14 mouse cellular contexts compared by ENCODE assay signal in genomic region chr9:45787547-45787946, GRCm38 (mm10). TPM values are rescaled to one million over a fixed set of nuclear protein-coding genes. Genes with fewer than 3 reads are reported as not detected.
A peak's percentile ranks its signal among the peaks of the same experiment; 100 is the strongest.
DNase-seq lines count a peak whose midpoint lies in the region; ATAC-seq and TF ChIP-seq lines count a peak whose summit lies in the region.
"Had no signal": no experiment of that assay in that cellular context is flagged by ENCODE, and none has a peak within 500 bp of the region (broad histone marks: within the 10 kb centered on the region; RNA-seq: fewer than 3 reads in every experiment).

No protein-coding gene starts in this region.

- ATAC-seq in heart, embryonic 12.5 days (ENCODE audit: insufficient number of reproducible peaks, low FRiP score), result 0 out of 2 replicates have a peak, but pooled peaks have one; percentile 30
- ATAC-seq in liver, embryonic 11.5 days (replicated peaks; ENCODE audit: low FRiP score), result no peak; the same call in 1 of the 2 replicates
- ATAC-seq in liver, embryonic 16.5 days (ENCODE audit: low read depth), result peak; percentile 70
- ATAC-seq: inflammation-experienced regulatory T-cells, adult 6 months had no signal

- H3K27me3 ChIP-seq in heart, embryonic 12.5 days (replicated peaks), result no peaks in the 10 kb centered on the region
- no peaks in the 10 kb centered on the region for H3K27me3 ChIP-seq in liver, embryonic 11.5 days (replicated peaks; ENCODE audit: control insufficient read depth, insufficient read depth, low read length)
- H3K27me3 ChIP-seq in liver, embryonic 16.5 days (ENCODE audit: control insufficient read depth, insufficient read depth, low read depth, low read length), result no peaks in the 10 kb centered on the region

- no peak overlapping the region for H3K9ac ChIP-seq in heart, embryonic 12.5 days
- no peak overlapping the region for H3K9ac ChIP-seq in liver, embryonic 11.5 days (ENCODE audit: low read depth, low read length)
- H3K9ac ChIP-seq in liver, embryonic 16.5 days (ENCODE audit: low read depth, low read length), result peak overlapping the region; percentile 41; the same call in 1 of the 2 replicates

- H3K4me2 ChIP-seq in heart, embryonic 12.5 days, result no peak overlapping the region
- H3K4me2 ChIP-seq in liver, embryonic 11.5 days, result no peak overlapping the region
- peak overlapping the region; percentile 41 for H3K4me2 ChIP-seq in liver, embryonic 16.5 days (ENCODE audit: low read depth, low read length)
- H3K4me2 ChIP-seq: midbrain, embryonic 11.5 days had no signal

- DNase-seq in heart, adult 11 months, result no peak
- DNase-seq in liver, result peak; percentile 54
- no peak for DNase-seq in liver, embryonic 11.5 days (ENCODE audit: low spot score)
- no peak for DNase-seq in left cerebral cortex, adult 2 months (ENCODE audit: extremely low spot score in 1 of 2, low spot score in 2 of 2)
- DNase-seq in urinary bladder, postnatal 36 days (ENCODE audit: low spot score in 2 of 2), result no peak
- DNase-seq: embryo, embryonic 11 days; heart, postnatal 14 days; kidney, postnatal 36 days; right cerebral cortex, postnatal 4 days had no signal

- WGBS in heart, embryonic 12.5 days, result 45% methylated on average over 6 of the region's 6 CpGs
- 75% methylated on average over 6 of the region's 6 CpGs for WGBS in liver, embryonic 11.5 days
- WGBS in bone marrow, adult 2 months, result 58% methylated on average over 6 of the region's 6 CpGs
- 49% methylated on average over 6 of the region's 6 CpGs for WGBS in liver, embryonic 16.5 days (ENCODE audit: insufficient replicate concordance)

- no peak for TF ChIP-seq CTCF in bone marrow, adult 2 months (IDR thresholded peaks at IDR 0.05; ENCODE audit: control insufficient read depth, insufficient read depth, low read length)
- TF ChIP-seq CTCF in left cerebral cortex, adult 2 months (IDR thresholded peaks at IDR 0.05), result no peak

- H3K4me3 ChIP-seq in heart, embryonic 12.5 days, result no peak overlapping the region
- H3K4me3 ChIP-seq in liver, embryonic 11.5 days (ENCODE audit: low read depth, low read length), result no peak overlapping the region
- peak overlapping the region; percentile 80 for H3K4me3 ChIP-seq in bone marrow, adult 2 months (replicated peaks; ENCODE audit: control insufficient read depth, low read depth, low read length)
- H3K4me3 ChIP-seq in liver, embryonic 16.5 days (ENCODE audit: low read depth, low read length), result peak overlapping the region; percentile 47
- no peak overlapping the region for H3K4me3 ChIP-seq in left cerebral cortex, adult 2 months

- H3K4me1 ChIP-seq in heart, embryonic 12.5 days (replicated peaks), result peaks cover 16% of the 10 kb centered on the region
- peaks cover 4% of the 10 kb centered on the region for H3K4me1 ChIP-seq in liver, embryonic 11.5 days (replicated peaks; ENCODE audit: control insufficient read depth, insufficient read depth, low read length)
- H3K4me1 ChIP-seq in bone marrow, adult 2 months (ENCODE audit: control insufficient read depth, insufficient read depth, low read length), result no peaks in the 10 kb centered on the region; the same call in 1 of the 2 replicates
- peaks cover 22% of the 10 kb centered on the region for H3K4me1 ChIP-seq in liver, embryonic 16.5 days (ENCODE audit: control insufficient read depth, low read depth, low read length)

- H3K36me3 ChIP-seq in heart, embryonic 12.5 days, result peaks cover 33% of the 10 kb centered on the region
- H3K36me3 ChIP-seq in liver, embryonic 11.5 days (ENCODE audit: control insufficient read depth, insufficient read depth, low read length), result no peaks in the 10 kb centered on the region; the same call in 1 of the 2 replicates
- no peaks in the 10 kb centered on the region for H3K36me3 ChIP-seq in liver, embryonic 16.5 days (ENCODE audit: control insufficient read depth, insufficient read depth)

- no peak for TF ChIP-seq POLR2A in bone marrow, adult 2 months (IDR thresholded peaks at IDR 0.05; ENCODE audit: borderline replicate concordance, control insufficient read depth, low read depth, low read length)

- H3K27ac ChIP-seq in heart, embryonic 12.5 days (ENCODE audit: poor library complexity, severe bottlenecking), result no peak overlapping the region; the same call in 1 of the 2 replicates
- no peak overlapping the region for H3K27ac ChIP-seq in liver, embryonic 11.5 days (ENCODE audit: low read depth, low read length)
- peak overlapping the region; percentile 63 for H3K27ac ChIP-seq in bone marrow, adult 2 months (ENCODE audit: control insufficient read depth, insufficient read depth, low read depth, low read length, poor library complexity)
- H3K27ac ChIP-seq in liver, embryonic 16.5 days (ENCODE audit: low read length), result peak overlapping the region; percentile 66
- no peak overlapping the region for H3K27ac ChIP-seq in left cerebral cortex, adult 2 months

- intact Hi-C loops in left cerebral cortex, adult 2 months (cut with DNase I), result no loop called here

- no peaks in the 10 kb centered on the region for H3K9me3 ChIP-seq in heart, embryonic 12.5 days (replicated peaks)
- no peaks in the 10 kb centered on the region for H3K9me3 ChIP-seq in liver, embryonic 11.5 days (ENCODE audit: control insufficient read depth, low read length)
- H3K9me3 ChIP-seq in liver, embryonic 16.5 days (replicated peaks; ENCODE audit: control insufficient read depth, low read length), result no peaks in the 10 kb centered on the region

RNA-seq across cellular contexts. Expression of gene Cep164, which starts 40.9 kb away (rescaled TPM):
- polyA plus RNA-seq in heart, embryonic 12.5 days (2016; fragmentation: Nextera tagmentation; extraction: Ambion mirVana), result 14.3 and 19.0 TPM in 2 replicates
- polyA plus RNA-seq in liver, embryonic 11.5 days (2014; fragmentation: Nextera tagmentation; extraction: Ambion mirVana), result 10.3 and 12.9 TPM in 2 replicates
- polyA plus RNA-seq in bone marrow, adult 2 months (2011; ENCODE audit: insufficient read depth, insufficient read length, low replicate concordance, missing spikeins), result 21.4 and 33.7 TPM in 2 replicates
- 5.3 and 5.4 TPM in 2 replicates for polyA plus RNA-seq in liver, embryonic 16.5 days (2015; fragmentation: Nextera tagmentation; extraction: Ambion mirVana)
- total RNA-seq in left cerebral cortex, adult 2 months (2021), result 10 to 100 TPM; 13.7 to 16.5 TPM

RNA-seq across cellular contexts. Expression of gene Bace1, which starts 50.8 kb away (rescaled TPM):
- polyA plus RNA-seq in heart, embryonic 12.5 days (2016; fragmentation: Nextera tagmentation; extraction: Ambion mirVana), result 21.4 and 22.0 TPM in 2 replicates
- 12.9 and 14.6 TPM in 2 replicates for polyA plus RNA-seq in liver, embryonic 11.5 days (2014; fragmentation: Nextera tagmentation; extraction: Ambion mirVana)
- 4.9 and 5.3 TPM in 2 replicates for polyA plus RNA-seq in bone marrow, adult 2 months (2011; ENCODE audit: insufficient read depth, insufficient read length, low replicate concordance, missing spikeins)
- 7.4 and 9.3 TPM in 2 replicates for polyA plus RNA-seq in liver, embryonic 16.5 days (2015; fragmentation: Nextera tagmentation; extraction: Ambion mirVana)
- total RNA-seq in left cerebral cortex, adult 2 months (2021), result 10 to 100 TPM; 77.3 to 79.5 TPM

Comparison
In these comparisons a context has a peak if more than half of its experiments do, and no peak if none do; other contexts are left out.
1. H3K27ac ChIP-seq: peak in bone marrow, adult 2 months (single experiment) and liver, embryonic 16.5 days (single experiment); none in heart, embryonic 12.5 days (single experiment), liver, embryonic 11.5 days (single experiment) and left cerebral cortex, adult 2 months (single experiment).
2. H3K4me3 ChIP-seq: peak in bone marrow, adult 2 months (single experiment) and liver, embryonic 16.5 days (single experiment); none in heart, embryonic 12.5 days (single experiment), liver, embryonic 11.5 days (single experiment) and left cerebral cortex, adult 2 months (single experiment).